Mouse (Mus musculus) heart, embryonic 15.5 days (tissue): ENCODE results near the gene Prune2. TPM values are rescaled to one million over a fixed set of nuclear protein-coding genes. Genes with fewer than 3 reads are reported as not detected.

Experiments used
- ATAC-seq: fragments of 200-750 bp; cut with Nextera tagmentation; replicated peaks from 2 replicates; pipeline ENCODE4 v1.8.0; 2017; ENCODE audit warnings: low read depth, moderate TSS enrichment; ENCODE audit not compliant: insufficient number of reproducible peaks, insufficient read depth, low FRiP score
- H3K27ac ChIP-seq: fragments of 300-500 bp; sonication (generic); 2 replicates; pipeline ENCODE4 v1.5.1; 2015; ENCODE audit warnings: mild to moderate bottlenecking, inconsistent platforms
- H3K27me3 ChIP-seq: fragments of 300-500 bp; sonication (generic); 2 replicates; pipeline ENCODE4 v1.6.1; 2015; ENCODE audit warnings: inconsistent platforms
- H3K36me3 ChIP-seq: fragments of 300-500 bp; sonication (generic); 2 replicates; pipeline ENCODE4 v1.6.1; 2015; ENCODE audit warnings: mild to moderate bottlenecking, inconsistent platforms
- H3K4me1 ChIP-seq: fragments of 300-500 bp; sonication (generic); replicated peaks from 2 replicates; pipeline ENCODE4 v1.6.1; 2015; ENCODE audit warnings: inconsistent platforms
- H3K4me2 ChIP-seq: fragments of 300-500 bp; sonication (generic); 2 replicates; pipeline ENCODE4 v1.6.1; 2015; ENCODE audit warnings: inconsistent platforms, mild to moderate bottlenecking, moderate library complexity
- H3K4me3 ChIP-seq: fragments of 300-500 bp; sonication (generic); 2 replicates; pipeline ENCODE4 v1.5.1; 2015; ENCODE audit warnings: mild to moderate bottlenecking, inconsistent platforms
- H3K9ac ChIP-seq: fragments of 300-500 bp; sonication (generic); 2 replicates; pipeline ENCODE4 v1.6.1; 2015; ENCODE audit warnings: mild to moderate bottlenecking, inconsistent platforms
- H3K9me3 ChIP-seq: fragments of 300-500 bp; sonication (generic); replicated peaks from 2 replicates; pipeline ENCODE4 v1.6.1; 2016; ENCODE audit warnings: inconsistent platforms
- WGBS: fragments of 180-500 bp; shearing (Covaris S2); methylation state at CpG from one replicate; pipeline ENCODE4 v1.1.7; 2015; ENCODE audit warnings: mixed read lengths; 5-methylcytosine and 5-hydroxymethylcytosine counted together
- polyA plus RNA-seq: library from polyadenylated mRNA; unstranded; fragments of >200 nt; fragmentation: Nextera tagmentation; extraction: Ambion mirVana; gene quantifications from 2 replicates; pipeline ENCODE4 v1.2.1, GENCODE M21; 2015

Prune2 gene
- 6.1 and 6.5 TPM in 2 replicates for polyA plus RNA-seq

DNA sequence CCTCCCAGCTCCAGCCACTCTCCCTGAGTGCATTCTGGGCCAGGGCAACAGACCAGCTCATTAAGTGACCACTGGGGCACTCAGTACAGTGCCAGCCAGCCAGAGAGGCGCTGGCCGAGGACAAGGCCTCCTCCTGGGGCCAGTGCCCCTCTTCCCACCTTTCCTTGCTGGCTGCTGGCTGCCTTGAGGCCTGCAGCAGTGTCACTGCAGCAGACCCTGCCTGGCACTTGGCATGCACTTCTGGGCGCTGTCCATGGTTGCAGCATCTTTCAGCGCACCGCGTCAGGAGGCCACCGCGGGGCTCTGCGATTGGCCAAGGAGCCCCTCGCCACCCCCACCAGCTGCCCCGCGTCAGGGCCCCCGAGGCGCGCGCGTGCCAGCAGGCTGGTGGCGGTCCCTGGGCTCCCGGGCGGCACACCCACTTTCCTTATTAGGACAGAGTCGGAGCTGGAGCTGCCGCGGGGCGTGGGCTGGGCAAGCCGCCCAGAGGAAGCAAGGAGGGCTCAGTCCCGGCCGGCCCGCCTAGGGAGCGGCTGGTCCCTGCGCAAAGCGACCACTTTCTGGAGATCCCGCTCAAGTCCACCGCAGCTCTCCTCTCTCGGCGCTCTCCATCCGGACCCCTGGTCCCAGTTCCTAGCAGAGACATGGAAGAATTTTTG, at the start of gene Prune2:
Prune2 (plus strand) TSS at position 506 of the 659 bp plus-strand sequence.
- H3K4me2 ChIP-seq: peak within 1 kb of the TSS; percentile 80
- under 1% methylated on average over 36 of the region's 36 CpGs for WGBS
- peaks cover 46% of the 10 kb centered on the region for H3K27me3 ChIP-seq
- H3K27ac ChIP-seq: no peak within 1 kb of the TSS
- H3K4me3 ChIP-seq: peak within 1 kb of the TSS; percentile 46
- peaks cover 22% of the 10 kb centered on the region for H3K4me1 ChIP-seq
- H3K9ac ChIP-seq: peak within 1 kb of the TSS; percentile 1; the same call in 1 of the 2 replicates
- ATAC-seq: peak; percentile 92
- no peaks in the 10 kb centered on the region for H3K9me3 ChIP-seq
- no peaks in the 10 kb centered on the region for H3K36me3 ChIP-seq

DNA sequence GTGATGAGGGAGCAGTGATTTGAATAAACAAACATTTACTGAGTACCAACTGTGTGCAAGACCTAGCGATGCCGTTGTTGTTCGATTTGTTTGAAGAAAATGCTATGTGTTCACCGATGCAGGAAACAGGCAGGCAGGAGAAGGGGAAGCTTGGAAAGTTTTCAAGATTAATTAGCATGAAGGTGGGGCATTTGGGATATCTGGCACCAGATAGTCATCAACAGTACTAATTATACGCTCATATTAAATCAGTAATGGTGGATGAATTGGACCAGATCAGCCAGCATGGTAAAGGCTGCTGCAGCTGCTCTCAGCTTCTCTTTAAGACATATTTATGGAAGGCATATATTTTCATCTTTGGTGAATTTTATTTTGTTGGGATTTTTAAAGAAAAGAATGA, 44.4 kb upstream of the Prune2 start:
- WGBS: 80% methylated on average over 5 of the region's 5 CpGs
- ATAC-seq: no peak

GRCm38 (mm10) chr19:16924516-16924915, 31.4 kb upstream of the Prune2 start:
- WGBS: 77% methylated on average over 4 of the region's 4 CpGs
- Histone ChIP-seq H3K27me3 (0 out of 2 replicates have a peak, but pooled peaks cover 3% of the 10 kb centered on the region), H3K4me2 (no peak overlapping the region), H3K36me3 (no peaks in the 10 kb centered on the region), H3K27ac (no peak overlapping the region), H3K9ac (no peak overlapping the region), H3K4me1 (no peaks in the 10 kb centered on the region), H3K9me3 (no peaks in the 10 kb centered on the region), H3K4me3 (no peak overlapping the region)
- no peak for ATAC-seq

More for the DNA sequence above, 44.4 kb upstream of the Prune2 start:
- no peaks in the 10 kb centered on the region for H3K4me1 ChIP-seq
- no peaks in the 10 kb centered on the region for H3K9me3 ChIP-seq
- H3K9ac ChIP-seq: no peak overlapping the region
- H3K4me3 ChIP-seq: no peak overlapping the region
- no peaks in the 10 kb centered on the region for H3K27me3 ChIP-seq
- H3K4me2 ChIP-seq: no peak overlapping the region
- H3K27ac ChIP-seq: no peak overlapping the region
- H3K36me3 ChIP-seq: no peaks in the 10 kb centered on the region

DNA sequence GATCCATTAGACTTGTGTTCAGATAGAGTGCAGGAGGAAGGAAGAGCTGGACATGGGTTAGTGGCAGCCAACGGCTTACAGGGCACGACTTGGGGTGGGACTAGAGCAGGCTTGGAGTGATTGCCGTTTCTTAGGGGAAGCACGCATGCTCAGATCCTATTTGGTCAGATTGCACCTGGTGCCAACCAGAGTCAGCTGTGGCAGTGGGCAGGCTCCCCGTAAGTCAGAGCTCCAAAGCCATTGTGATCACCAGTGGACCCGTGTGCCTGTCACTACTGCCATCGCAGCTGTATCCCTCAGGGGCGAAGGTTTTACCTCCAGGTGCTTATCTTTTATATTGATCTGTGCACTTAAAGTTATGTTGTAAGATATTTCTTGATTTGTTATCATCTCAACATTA, 21.3 kb upstream of the Prune2 start:
- Histone ChIP-seq H3K27ac (no peak overlapping the region), H3K9ac (no peak overlapping the region), H3K9me3 (no peaks in the 10 kb centered on the region), H3K4me1 (no peaks in the 10 kb centered on the region), H3K4me2 (no peak overlapping the region), H3K36me3 (no peaks in the 10 kb centered on the region), H3K27me3 (no peaks in the 10 kb centered on the region), H3K4me3 (no peak overlapping the region)
- ATAC-seq: no peak
- WGBS: 77% methylated on average over 8 of the region's 8 CpGs

- no peak overlapping the region for H3K27ac ChIP-seq
- H3K9ac ChIP-seq: no peak overlapping the region
- H3K4me1 ChIP-seq: no peaks in the 10 kb centered on the region
- H3K4me3 ChIP-seq: no peak overlapping the region
- no peak overlapping the region for H3K4me2 ChIP-seq
- ATAC-seq: no peak
- WGBS: 55% methylated on average over 2 of the region's 2 CpGs
- H3K9me3 ChIP-seq: no peaks in the 10 kb centered on the region
- no peaks in the 10 kb centered on the region for H3K36me3 ChIP-seq
- H3K27me3 ChIP-seq: peaks cover 11% of the 10 kb centered on the region; the same call in 1 of the 2 replicates
These were observed 7.1 kb upstream of the Prune2 start for GRCm38 (mm10) chr19:16948794-16949313.

DNA sequence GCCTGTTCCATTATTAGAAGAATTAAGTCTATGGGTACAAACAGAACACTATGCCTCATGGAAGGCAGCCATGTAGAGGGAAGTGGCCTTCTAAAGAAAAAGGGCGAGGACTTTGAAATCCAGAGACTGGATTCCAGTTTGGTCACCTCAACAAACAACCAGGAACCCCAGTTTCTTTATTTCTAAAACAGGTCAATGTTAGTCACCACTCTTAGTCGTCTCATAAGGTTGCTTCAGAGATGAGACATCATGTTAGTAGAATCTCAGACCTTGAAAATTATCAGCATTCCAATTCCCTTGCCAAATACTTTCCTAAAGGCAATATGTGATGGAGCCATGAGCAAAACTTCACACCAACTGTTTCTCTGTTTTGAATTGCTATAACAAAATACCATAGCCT, 6.6 kb upstream of the Prune2 start:
- 79% methylated on average over 2 of the region's 2 CpGs for WGBS
- no peak overlapping the region for H3K9ac ChIP-seq
- H3K9me3 ChIP-seq: no peaks in the 10 kb centered on the region
- no peaks in the 10 kb centered on the region for H3K4me1 ChIP-seq
- no peak overlapping the region for H3K4me2 ChIP-seq
- H3K27me3 ChIP-seq: peaks cover 16% of the 10 kb centered on the region
- no peak overlapping the region for H3K4me3 ChIP-seq
- ATAC-seq: no peak
- H3K36me3 ChIP-seq: no peaks in the 10 kb centered on the region
- H3K27ac ChIP-seq: no peak overlapping the region

GRCm38 (mm10) chr19:16950051-16950450, 5.9 kb upstream of the Prune2 start:
- ATAC-seq: no peak
- no peaks in the 10 kb centered on the region for H3K4me1 ChIP-seq
- H3K4me2 ChIP-seq: no peak overlapping the region
- H3K9me3 ChIP-seq: no peaks in the 10 kb centered on the region
- no peak overlapping the region for H3K9ac ChIP-seq
- no peak overlapping the region for H3K27ac ChIP-seq
- peaks cover 21% of the 10 kb centered on the region for H3K27me3 ChIP-seq
- no peaks in the 10 kb centered on the region for H3K36me3 ChIP-seq
- H3K4me3 ChIP-seq: no peak overlapping the region
- WGBS: 67% methylated on average over 9 of the region's 9 CpGs

GRCm38 (mm10) chr19:16950664-16951363, 5.1 kb upstream of the Prune2 start:
- WGBS: 74% methylated on average over 8 of the region's 8 CpGs

DNA sequence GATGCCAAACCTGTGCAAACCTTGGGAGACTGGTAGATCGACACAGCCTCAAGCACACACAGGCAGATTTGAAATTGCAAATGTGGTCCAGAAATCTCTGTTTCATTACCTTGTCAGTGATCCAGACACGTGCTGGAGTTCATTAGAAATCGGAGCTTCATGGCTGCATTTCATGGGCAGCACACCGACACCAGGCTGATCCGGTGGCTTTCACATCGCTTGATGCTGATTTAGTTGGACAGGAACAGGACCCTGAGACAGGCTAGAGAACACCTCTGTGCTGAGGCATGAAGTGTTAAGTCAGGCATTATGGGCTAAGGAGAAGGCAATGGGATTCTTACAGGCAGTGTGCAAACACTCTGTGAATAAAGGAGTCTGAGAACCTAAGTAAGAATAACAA, 1.2 kb upstream of the Prune2 start:
- Histone ChIP-seq H3K4me3 (no peak overlapping the region), H3K9ac (no peak overlapping the region), H3K4me1 (peaks cover 20% of the 10 kb centered on the region), H3K9me3 (no peaks in the 10 kb centered on the region), H3K27me3 (peaks cover 46% of the 10 kb centered on the region), H3K27ac (no peak overlapping the region), H3K4me2 (no peak overlapping the region), H3K36me3 (no peaks in the 10 kb centered on the region)
- ATAC-seq: no peak
- 76% methylated on average over 6 of the region's 6 CpGs for WGBS

More at GRCm38 (mm10) chr19:16950664-16951363, 5.1 kb upstream of the Prune2 start:
- no peak overlapping the region for H3K9ac ChIP-seq
- peaks cover 5% of the 10 kb centered on the region; the same call in 1 of the 2 replicates for H3K4me1 ChIP-seq
- H3K4me2 ChIP-seq: no peak overlapping the region
- H3K36me3 ChIP-seq: no peaks in the 10 kb centered on the region
- no peak for ATAC-seq
- peaks cover 27% of the 10 kb centered on the region for H3K27me3 ChIP-seq
- no peak overlapping the region for H3K27ac ChIP-seq
- no peaks in the 10 kb centered on the region for H3K9me3 ChIP-seq
- no peak overlapping the region for H3K4me3 ChIP-seq

DNA sequence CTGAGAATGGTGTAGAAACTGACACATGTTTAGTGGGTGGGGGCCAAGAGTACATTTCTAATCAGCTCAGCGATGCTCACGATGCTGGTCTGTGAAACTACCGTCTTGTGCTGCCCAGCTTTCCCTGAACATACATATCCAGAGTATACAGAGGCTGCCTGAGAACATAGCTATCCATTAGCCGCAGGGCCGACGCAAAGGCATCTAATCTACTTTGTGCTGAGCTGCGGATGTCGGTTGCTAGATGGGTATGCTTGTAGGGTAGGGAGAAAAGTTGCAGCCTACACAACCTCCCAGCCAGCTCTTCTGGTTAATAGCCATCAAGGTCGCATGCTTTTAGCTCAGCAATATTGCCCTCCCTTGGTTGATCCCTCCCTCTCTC, 696 bp upstream of the Prune2 start:
- H3K36me3 ChIP-seq: no peaks in the 10 kb centered on the region
- WGBS: 40% methylated on average over 9 of the region's 9 CpGs
- H3K27ac ChIP-seq: no peak overlapping the region

DNA sequence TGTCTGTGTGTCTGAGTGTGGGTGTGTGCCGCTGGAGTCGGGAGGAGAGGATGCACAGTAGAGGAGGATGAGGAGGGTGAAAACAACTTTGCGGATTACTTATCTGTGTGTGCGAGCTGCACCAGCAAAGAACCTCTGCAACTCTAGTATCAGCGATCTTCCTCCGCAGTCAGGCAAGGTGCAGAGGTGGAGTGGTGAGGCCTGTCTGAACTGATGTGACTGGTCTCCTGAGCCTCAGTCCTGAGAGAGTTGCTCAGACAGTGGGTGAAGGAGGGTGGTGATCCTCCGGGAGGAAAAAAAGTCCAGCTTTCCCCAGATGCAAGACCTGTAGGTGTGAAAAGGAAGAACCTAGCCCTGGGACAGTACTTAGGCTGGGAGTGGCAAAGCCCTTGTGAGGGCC, 401 bp downstream of the Prune2 start:
- Histone ChIP-seq H3K4me2 (peak overlapping the region; percentile 80), H3K4me3 (peak overlapping the region; percentile 46), H3K27ac (no peak overlapping the region), H3K36me3 (no peaks in the 10 kb centered on the region), H3K9ac (peak overlapping the region; percentile 1; the same call in 1 of the 2 replicates), H3K4me1 (peaks cover 22% of the 10 kb centered on the region), H3K9me3 (no peaks in the 10 kb centered on the region), H3K27me3 (peaks cover 44% of the 10 kb centered on the region)
- 1% methylated on average over 7 of the region's 7 CpGs for WGBS
- no peak for ATAC-seq

More for the DNA sequence above, 696 bp upstream of the Prune2 start:
- H3K27me3 ChIP-seq: peaks cover 46% of the 10 kb centered on the region
- H3K9me3 ChIP-seq: no peaks in the 10 kb centered on the region
- H3K9ac ChIP-seq: no peak overlapping the region
- peaks cover 22% of the 10 kb centered on the region for H3K4me1 ChIP-seq
- H3K4me2 ChIP-seq: peak overlapping the region; percentile 80
- ATAC-seq: no peak
- peak overlapping the region; percentile 46; the same call in 1 of the 2 replicates for H3K4me3 ChIP-seq
